Comparison of ENCODE assay signal across 10 mouse cellular contexts in the genomic region with DNA sequence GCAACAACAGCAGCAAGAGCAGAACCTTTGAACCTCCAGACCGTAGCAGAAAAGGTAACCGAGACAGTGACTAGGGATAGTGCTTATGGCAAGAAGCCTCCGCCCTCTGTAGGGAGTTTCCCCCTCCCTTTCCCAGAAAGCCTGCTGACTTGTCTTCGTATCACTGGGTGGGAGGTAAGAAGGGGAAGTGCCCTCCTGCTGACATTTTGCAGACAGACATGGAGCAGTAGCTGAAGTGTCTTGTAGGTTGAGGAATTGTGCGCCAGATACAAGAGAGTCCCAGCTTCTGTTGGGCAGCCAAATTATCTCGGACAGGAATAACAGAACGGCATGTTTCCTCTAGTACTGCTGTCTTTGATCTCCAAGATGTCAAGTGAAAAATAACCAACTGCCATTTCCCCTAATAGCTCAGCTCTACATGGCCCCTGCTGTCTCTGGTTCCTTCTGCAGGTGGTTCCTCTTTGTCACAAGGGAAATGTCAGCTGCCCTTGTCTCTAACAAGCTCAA. TPM values are rescaled to one million over a fixed set of nuclear protein-coding genes. Genes with fewer than 3 reads are reported as not detected.
A peak's percentile ranks its signal among the peaks of the same experiment; 100 is the strongest.
DNase-seq lines count a peak whose midpoint lies in the region; ATAC-seq and TF ChIP-seq lines count a peak whose summit lies in the region.
"Had no signal": no experiment of that assay in that cellular context is flagged by ENCODE, and none has a peak within 500 bp of the region (broad histone marks: within the 10 kb centered on the region; RNA-seq: fewer than 3 reads in every experiment).

No protein-coding gene starts in this region.

- intact Hi-C loops in left cerebral cortex, adult 2 months (cut with DNase I) = no loop called here

- TF ChIP-seq POLR2A in bone marrow macrophage, adult 2 months (IDR thresholded peaks at IDR 0.05; ENCODE audit: borderline replicate concordance, low read depth, low read length) = no peak

- ATAC-seq in kidney, embryonic 15.5 days (replicated peaks; ENCODE audit: low FRiP score) = peak; percentile 46; the same call in 1 of the 2 replicates
- ATAC-seq in kidney, embryonic 16.5 days (ENCODE audit: low FRiP score, low TSS enrichment) = no peak
- peak; percentile 98 for ATAC-seq in liver, embryonic 13.5 days (ENCODE audit: low read depth)

- WGBS in kidney, embryonic 15.5 days = 55% methylated on average over 7 of the region's 7 CpGs
- 53% methylated on average over 7 of the region's 7 CpGs for WGBS in kidney, embryonic 16.5 days
- 13% methylated on average over 7 of the region's 7 CpGs for WGBS in liver, embryonic 13.5 days (ENCODE audit: insufficient replicate concordance)
- WGBS in forebrain, embryonic 10.5 days = 77% methylated on average over 7 of the region's 7 CpGs

- peak; percentile 50 for DNase-seq in liver, embryonic 13.5 days
- peak; percentile 51 for DNase-seq in thymus, postnatal 0 days (ENCODE audit: low spot score)
- DNase-seq in left cerebral cortex, adult 2 months (ENCODE audit: extremely low spot score in 1 of 2, low spot score in 2 of 2) = no peak
- no peak for DNase-seq in layer of hippocampus, adult 9-10 months (ENCODE audit: low spot score)
- no peak for DNase-seq in forebrain, embryonic 10.5 days (ENCODE audit: extremely low spot score, low spot score)
- DNase-seq: kidney, adult 8-10 months had no signal

- no peaks in the 10 kb centered on the region for H3K36me3 ChIP-seq in kidney, embryonic 15.5 days
- no peaks in the 10 kb centered on the region for H3K36me3 ChIP-seq in kidney, embryonic 16.5 days (ENCODE audit: insufficient read depth, low read length)
- H3K36me3 ChIP-seq in liver, embryonic 13.5 days = no peaks in the 10 kb centered on the region
- no peaks in the 10 kb centered on the region for H3K36me3 ChIP-seq in forebrain, embryonic 10.5 days (replicated peaks)
- H3K36me3 ChIP-seq: limb, embryonic 15.5 days had no signal

- TF ChIP-seq CTCF in bone marrow macrophage, adult 2 months (IDR thresholded peaks at IDR 0.05; ENCODE audit: low read depth, low read length) = no peak
- TF ChIP-seq CTCF in left cerebral cortex, adult 2 months (IDR thresholded peaks at IDR 0.05) = no peak

- H3K9ac ChIP-seq in kidney, embryonic 15.5 days = no peak overlapping the region
- H3K9ac ChIP-seq in kidney, embryonic 16.5 days (replicated peaks; ENCODE audit: low read length) = no peak overlapping the region
- H3K9ac ChIP-seq in liver, embryonic 13.5 days = peak overlapping the region; percentile 44
- H3K9ac ChIP-seq: limb, embryonic 15.5 days had no signal

- no peaks in the 10 kb centered on the region for H3K9me3 ChIP-seq in kidney, embryonic 15.5 days (replicated peaks)
- H3K9me3 ChIP-seq in kidney, embryonic 16.5 days (ENCODE audit: low read length) = no peaks in the 10 kb centered on the region
- no peaks in the 10 kb centered on the region for H3K9me3 ChIP-seq in liver, embryonic 13.5 days (replicated peaks)
- H3K9me3 ChIP-seq in forebrain, embryonic 10.5 days = no peaks in the 10 kb centered on the region
- H3K9me3 ChIP-seq: limb, embryonic 15.5 days had no signal

- H3K4me3 ChIP-seq in kidney, embryonic 15.5 days (replicated peaks) = no peak overlapping the region
- no peak overlapping the region for H3K4me3 ChIP-seq in kidney, embryonic 16.5 days (ENCODE audit: low read length)
- H3K4me3 ChIP-seq in bone marrow macrophage, adult 2 months (ENCODE audit: insufficient read depth, low read length) = no peak overlapping the region
- peak overlapping the region; percentile 5 for H3K4me3 ChIP-seq in liver, embryonic 13.5 days (replicated peaks)
- H3K4me3 ChIP-seq in left cerebral cortex, adult 2 months = no peak overlapping the region
- H3K4me3 ChIP-seq in forebrain, embryonic 10.5 days = no peak overlapping the region
- H3K4me3 ChIP-seq: limb, embryonic 15.5 days had no signal

- no peak overlapping the region for H3K4me2 ChIP-seq in kidney, embryonic 15.5 days
- H3K4me2 ChIP-seq in kidney, embryonic 16.5 days (replicated peaks; ENCODE audit: low read depth, low read length) = no peak overlapping the region
- peak overlapping the region; percentile 52 for H3K4me2 ChIP-seq in liver, embryonic 13.5 days
- H3K4me2 ChIP-seq: limb, embryonic 15.5 days had no signal

- no peak overlapping the region for H3K27ac ChIP-seq in kidney, embryonic 15.5 days
- H3K27ac ChIP-seq in kidney, embryonic 16.5 days (ENCODE audit: low read length) = no peak overlapping the region
- peak overlapping the region; percentile 66 for H3K27ac ChIP-seq in bone marrow macrophage, adult 2 months (ENCODE audit: insufficient read depth, low read depth, low read length)
- H3K27ac ChIP-seq in liver, embryonic 13.5 days = peak overlapping the region; percentile 80
- H3K27ac ChIP-seq in left cerebral cortex, adult 2 months = no peak overlapping the region
- H3K27ac ChIP-seq in forebrain, embryonic 10.5 days = no peak overlapping the region
- H3K27ac ChIP-seq: limb, embryonic 15.5 days had no signal

- H3K27me3 ChIP-seq in kidney, embryonic 15.5 days = no peaks in the 10 kb centered on the region
- H3K27me3 ChIP-seq in kidney, embryonic 16.5 days (ENCODE audit: insufficient read depth, low read length) = no peaks in the 10 kb centered on the region
- no peaks in the 10 kb centered on the region for H3K27me3 ChIP-seq in liver, embryonic 13.5 days
- H3K27me3 ChIP-seq in forebrain, embryonic 10.5 days (ENCODE audit: poor library complexity, severe bottlenecking) = no peaks in the 10 kb centered on the region
- H3K27me3 ChIP-seq: limb, embryonic 15.5 days had no signal

- no peaks in the 10 kb centered on the region for H3K4me1 ChIP-seq in kidney, embryonic 15.5 days
- H3K4me1 ChIP-seq in kidney, embryonic 16.5 days (ENCODE audit: insufficient read depth, low read length) = no peaks in the 10 kb centered on the region
- H3K4me1 ChIP-seq in bone marrow macrophage, adult 2 months (ENCODE audit: control insufficient read depth, insufficient read depth, low read length) = peaks cover 6% of the 10 kb centered on the region
- peaks cover 30% of the 10 kb centered on the region for H3K4me1 ChIP-seq in liver, embryonic 13.5 days (replicated peaks)
- H3K4me1 ChIP-seq in forebrain, embryonic 10.5 days = no peaks in the 10 kb centered on the region
- H3K4me1 ChIP-seq: limb, embryonic 15.5 days had no signal

RNA-seq across cellular contexts. Expression of a gene that starts 27.7 kb away (rescaled TPM):
- polyA plus RNA-seq in kidney, embryonic 15.5 days (2015; fragmentation: Nextera tagmentation; extraction: Ambion mirVana) = 1.5 and 2.1 TPM in 2 replicates
- 1.3 and 1.6 TPM in 2 replicates for polyA plus RNA-seq in kidney, embryonic 16.5 days (2015; fragmentation: Nextera tagmentation; extraction: Ambion mirVana)
- polyA plus RNA-seq in bone marrow macrophage, adult 2 months (2012; ENCODE audit: insufficient read depth, insufficient read length, missing spikeins) = not detected in 2 replicates
- 0.54 and 0.55 TPM in 2 replicates for polyA plus RNA-seq in liver, embryonic 13.5 days (2015; fragmentation: Nextera tagmentation; extraction: Ambion mirVana)
- 6.2 and 7.4 TPM in 2 replicates for polyA plus RNA-seq in thymus, postnatal 0 days (2015; fragmentation: Nextera tagmentation; extraction: Ambion mirVana)
- 1 to 10 TPM; 1.5 TPM for total RNA-seq in left cerebral cortex, adult 2 months (2021)
- 0.61 and 0.68 TPM in 2 replicates for polyA plus RNA-seq in forebrain, embryonic 10.5 days (2016; fragmentation: Nextera tagmentation; extraction: Ambion mirVana)

Comparison
In these comparisons a context has a peak if more than half of its experiments do, and no peak if none do; other contexts are left out.
1. H3K27ac ChIP-seq: peak in bone marrow macrophage, adult 2 months (single experiment) and liver, embryonic 13.5 days (single experiment); none in kidney, embryonic 15.5 days (single experiment), kidney, embryonic 16.5 days (single experiment), left cerebral cortex, adult 2 months (single experiment) and forebrain, embryonic 10.5 days (single experiment).
2. DNase-seq: peak in liver, embryonic 13.5 days (single experiment) and thymus, postnatal 0 days (single experiment); none in left cerebral cortex, adult 2 months (0 of 2), layer of hippocampus, adult 9-10 months (single experiment) and forebrain, embryonic 10.5 days (single experiment).